Mouse (Mus musculus) T-cell, adult 2 months (primary cell): ENCODE measurements around the gene Iqschfp.

Source experiments
- DNase-seq: peaks from one replicate; pipeline ENCODE4 v3.0.0; 2022; ENCODE audit warnings: low spot score

Gene Iqschfp

DNA sequence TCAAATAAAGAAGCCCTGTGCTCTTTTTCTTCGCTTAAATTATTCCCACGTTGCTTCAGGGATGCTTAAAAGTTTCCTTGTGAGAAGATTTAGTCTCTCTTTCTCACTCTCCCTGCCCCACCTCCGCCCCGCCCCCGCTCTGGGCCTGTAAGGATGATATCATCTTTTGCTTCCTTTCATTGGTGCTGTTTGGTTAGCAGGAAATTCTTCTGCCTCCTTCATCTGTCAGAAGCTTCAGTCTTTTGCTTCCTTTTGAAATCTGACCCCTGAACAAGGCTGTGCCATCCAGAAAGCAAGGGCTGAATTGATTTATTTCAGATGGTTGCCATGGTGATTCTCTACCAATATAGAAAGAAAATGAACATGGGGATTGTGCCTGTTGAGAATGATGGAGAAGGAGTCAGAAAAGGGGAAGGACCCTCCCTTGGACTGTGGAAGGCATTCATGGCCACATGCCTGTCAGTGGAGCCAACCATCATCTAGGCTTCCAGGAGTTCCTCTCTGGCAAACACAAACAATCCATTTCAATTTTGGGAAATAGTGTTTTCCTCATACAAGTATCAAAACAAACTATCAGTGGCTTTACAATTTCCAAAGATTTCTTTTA, 62.5 kb downstream of the Iqschfp start:
- DNase-seq = no peak

DNA sequence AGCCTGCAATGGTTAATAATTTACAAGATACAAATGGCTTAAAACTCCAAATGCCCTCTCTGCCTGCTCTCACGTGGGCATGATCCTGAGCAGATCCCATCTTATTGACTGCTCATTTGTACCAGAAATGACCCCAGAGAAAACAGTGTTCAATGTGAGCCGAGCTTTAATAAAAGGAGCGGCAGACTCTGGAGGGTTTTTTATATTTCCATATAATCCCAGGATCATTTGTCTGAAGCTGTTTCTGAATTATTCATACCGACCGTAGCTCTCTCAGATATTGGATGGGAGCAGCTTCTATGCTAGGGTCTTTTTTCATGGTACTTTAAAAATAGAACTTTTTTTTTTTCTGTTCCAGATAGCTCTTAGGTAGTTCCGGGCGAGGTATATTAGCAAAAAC, 67.6 kb downstream of the Iqschfp start:
- DNase-seq = no peak

DNA sequence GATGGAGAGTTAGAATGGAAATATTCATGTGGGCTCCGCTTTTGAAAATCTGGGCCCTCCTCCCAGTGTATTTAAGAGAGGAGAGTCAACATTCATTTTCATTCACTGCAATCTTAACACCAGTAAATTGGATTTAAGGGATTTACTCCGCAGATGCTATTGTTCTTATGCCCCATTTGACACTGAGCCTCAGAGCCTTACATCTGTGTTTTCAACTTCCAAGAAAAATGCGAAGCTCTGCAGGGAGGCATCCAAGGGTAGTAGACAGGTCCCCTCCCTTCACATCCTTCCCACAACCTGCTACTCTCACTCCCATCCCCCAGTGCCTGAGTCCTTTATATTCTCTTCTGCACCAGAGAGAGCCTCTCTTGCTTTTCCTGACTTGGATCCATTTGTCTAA, 68.1 kb downstream of the Iqschfp start:
- DNase-seq = no peak

DNA sequence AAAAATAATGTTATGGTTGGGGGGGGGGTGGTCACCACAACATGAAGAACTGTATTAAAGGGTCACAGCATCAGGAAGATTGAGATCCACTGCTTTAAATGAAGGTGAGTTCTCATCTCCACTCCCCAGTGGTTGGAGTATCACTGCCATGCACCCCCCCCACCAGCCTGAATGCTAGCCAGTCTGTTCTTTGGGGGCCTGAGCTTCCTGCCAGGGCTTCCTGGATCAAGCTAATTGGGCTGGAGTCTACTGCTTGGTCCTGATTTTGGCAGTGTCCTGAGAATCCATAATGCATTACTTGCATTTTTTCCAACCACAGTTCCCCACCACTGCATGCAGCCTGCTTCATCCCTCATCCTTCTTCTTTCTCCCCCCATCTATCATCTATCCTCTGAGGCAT, 68.7 kb downstream of the Iqschfp start:
- DNase-seq = no peak

- no peak for DNase-seq
Measured at GRCm38 (mm10) chr3:67961934-67962639, 70.1 kb downstream of the Iqschfp start.

- DNase-seq = no peak
Measured at GRCm38 (mm10) chr3:67974340-67974998, 82.4 kb downstream of the Iqschfp start.

GRCm38 (mm10) chr3:67980006-67980405, 88.0 kb downstream of the Iqschfp start:
- DNase-seq = no peak

- no peak for DNase-seq
Measured at GRCm38 (mm10) chr3:67983329-67983728, 91.3 kb downstream of the Iqschfp start.

DNA sequence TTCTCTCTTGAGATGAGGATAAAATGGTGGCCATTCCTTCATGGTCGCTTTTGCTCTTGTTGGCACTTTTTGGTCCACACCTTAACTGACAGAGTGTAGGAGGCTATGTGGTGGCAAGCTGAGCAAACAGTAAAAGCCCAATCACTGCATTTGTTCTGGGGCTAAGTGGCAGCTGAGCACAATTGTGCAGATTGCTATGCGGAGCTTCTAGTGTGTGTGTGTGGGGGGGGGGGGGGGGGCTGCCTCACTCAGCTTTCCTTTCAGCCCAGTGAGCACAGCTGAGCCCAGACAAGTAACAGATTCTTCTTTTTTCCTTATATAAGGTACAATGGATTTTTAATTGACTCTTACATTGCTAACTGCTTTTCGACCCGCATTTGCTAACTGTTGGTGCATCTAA, 110.4 kb downstream of the Iqschfp start:
- no peak for DNase-seq

DNA sequence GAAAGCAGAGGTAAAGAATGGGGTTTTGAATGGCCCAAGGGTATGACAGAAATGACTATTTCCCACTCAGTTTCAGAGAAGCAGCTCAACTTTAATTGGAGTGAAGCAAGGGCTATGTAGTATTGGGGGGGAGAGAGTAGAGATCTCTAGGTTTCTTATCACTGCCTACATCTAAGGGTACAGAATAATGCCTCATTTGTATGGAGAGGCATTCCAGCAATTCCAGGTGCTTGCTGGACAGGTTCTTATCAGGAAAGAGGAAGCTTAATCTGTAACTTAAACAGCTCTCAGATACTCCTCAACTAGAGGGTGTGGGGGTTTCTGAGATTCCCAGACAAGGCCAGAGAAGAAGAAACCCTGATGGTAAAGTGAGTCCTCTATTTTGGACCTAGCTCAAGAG, 120.3 kb downstream of the Iqschfp start:
- no peak for DNase-seq

DNA sequence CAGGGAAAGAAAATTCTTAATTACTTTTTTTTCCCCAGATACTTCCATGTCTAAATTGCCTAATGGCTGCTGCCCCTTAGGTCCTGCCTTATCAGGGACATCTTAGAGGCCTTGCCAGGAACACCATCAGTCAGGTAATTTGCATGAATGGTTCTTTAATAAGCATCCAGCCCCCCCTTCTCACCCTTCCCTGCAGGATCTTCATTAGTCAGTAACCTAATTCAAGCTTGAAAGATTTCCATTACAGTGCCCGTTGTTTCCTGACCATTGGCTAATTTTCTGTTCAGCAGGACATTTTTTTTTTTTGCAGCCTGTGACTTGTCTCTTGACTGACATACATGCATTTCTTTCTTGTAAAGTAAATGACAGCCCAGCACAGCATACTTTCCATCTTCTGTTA, 123.8 kb downstream of the Iqschfp start:
- DNase-seq = no peak

DNA sequence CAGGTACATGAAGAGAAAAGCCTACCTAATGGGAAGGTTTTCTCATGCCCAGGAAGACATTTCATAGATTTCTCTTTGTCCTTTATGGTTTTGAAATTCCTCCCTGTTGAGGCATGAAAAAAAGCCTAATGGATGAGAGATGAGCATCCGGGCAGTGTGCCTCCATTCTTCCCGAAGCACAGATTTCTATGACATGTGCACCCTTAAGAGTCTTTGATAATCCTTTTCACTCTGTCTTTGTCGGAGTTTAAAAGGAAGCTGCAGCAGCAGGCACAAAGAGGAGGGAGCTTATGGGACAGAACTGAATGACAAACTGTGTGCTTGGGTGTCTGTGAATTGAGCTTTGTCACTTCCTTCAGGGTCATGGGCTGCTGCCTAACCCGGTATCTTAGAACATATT, 127.4 kb downstream of the Iqschfp start:
- DNase-seq = no peak

GRCm38 (mm10) chr3:68036097-68036496, 144.1 kb downstream of the Iqschfp start:
- no peak for DNase-seq

- no peak for DNase-seq
Measured at GRCm38 (mm10) chr3:68042951-68043350, 150.9 kb downstream of the Iqschfp start.

GRCm38 (mm10) chr3:68045475-68046416, 153.7 kb downstream of the Iqschfp start:
- DNase-seq = peak; percentile 6

- no peak for DNase-seq
Measured at GRCm38 (mm10) chr3:68053538-68053937, 161.5 kb downstream of the Iqschfp start.

DNA sequence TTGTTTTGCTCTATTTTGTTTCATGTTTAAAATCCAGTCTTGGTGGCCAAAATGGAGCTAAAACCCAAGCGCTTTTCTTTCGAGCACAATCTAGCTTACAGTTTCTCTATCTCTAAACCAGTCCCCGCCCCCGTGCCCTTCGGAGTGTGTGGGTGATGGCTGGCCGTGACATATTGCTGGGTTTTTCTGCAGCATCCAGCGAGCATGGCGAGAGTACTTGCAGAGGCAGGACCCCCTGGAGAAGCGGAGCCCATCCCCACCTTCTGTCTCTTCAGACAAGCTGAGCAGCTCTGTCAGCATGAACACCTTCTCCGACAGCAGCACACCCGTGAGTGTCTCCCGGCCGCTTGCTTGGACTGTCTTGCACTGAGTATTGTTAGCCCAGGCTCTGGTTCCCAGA, 163.0 kb downstream of the Iqschfp start:
- DNase-seq = no peak

DNA sequence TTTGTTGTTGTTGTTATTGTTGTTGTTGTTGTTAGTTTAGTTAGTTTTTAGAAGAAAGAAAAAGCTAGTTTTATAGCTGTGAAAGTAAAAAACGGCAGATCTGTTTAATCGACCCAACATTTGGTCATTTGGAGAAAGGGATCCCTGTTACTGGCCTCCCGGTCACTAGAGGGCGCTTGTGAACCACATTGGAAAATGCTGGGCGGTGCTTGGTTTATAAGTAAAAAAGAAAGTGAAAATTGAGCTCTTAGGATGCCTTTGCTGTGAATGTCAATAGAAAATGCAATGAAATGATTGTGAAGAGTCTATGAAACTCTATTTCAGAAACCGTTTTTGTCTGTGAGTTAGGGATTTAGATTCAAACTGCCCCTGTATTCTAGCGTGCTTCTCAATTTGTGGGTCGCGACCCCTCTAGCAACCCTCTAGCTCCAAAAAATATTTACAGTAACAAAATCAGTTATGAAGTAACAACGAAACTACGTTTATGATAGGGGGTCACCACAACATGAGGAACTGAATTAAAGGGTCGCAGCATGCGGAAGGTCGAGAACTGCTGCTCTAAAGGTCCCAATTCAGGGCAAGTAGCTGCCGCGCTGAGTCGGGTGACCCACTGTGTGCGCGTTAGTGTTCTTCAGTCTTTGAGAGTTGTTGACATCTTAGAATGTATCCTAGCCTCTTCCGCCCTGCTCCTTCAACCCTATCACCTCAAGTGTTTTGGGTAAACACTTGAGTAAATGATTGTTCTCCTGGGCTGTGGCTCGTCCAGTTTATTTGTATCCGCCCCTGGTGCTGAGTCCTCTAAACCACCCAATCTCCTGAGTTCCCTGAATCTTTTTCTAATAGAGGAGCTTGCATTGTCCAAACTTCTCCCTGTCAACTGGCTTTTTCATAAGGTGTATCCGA, 164.6 kb downstream of the Iqschfp start:
- DNase-seq = peak; percentile 47

DNA sequence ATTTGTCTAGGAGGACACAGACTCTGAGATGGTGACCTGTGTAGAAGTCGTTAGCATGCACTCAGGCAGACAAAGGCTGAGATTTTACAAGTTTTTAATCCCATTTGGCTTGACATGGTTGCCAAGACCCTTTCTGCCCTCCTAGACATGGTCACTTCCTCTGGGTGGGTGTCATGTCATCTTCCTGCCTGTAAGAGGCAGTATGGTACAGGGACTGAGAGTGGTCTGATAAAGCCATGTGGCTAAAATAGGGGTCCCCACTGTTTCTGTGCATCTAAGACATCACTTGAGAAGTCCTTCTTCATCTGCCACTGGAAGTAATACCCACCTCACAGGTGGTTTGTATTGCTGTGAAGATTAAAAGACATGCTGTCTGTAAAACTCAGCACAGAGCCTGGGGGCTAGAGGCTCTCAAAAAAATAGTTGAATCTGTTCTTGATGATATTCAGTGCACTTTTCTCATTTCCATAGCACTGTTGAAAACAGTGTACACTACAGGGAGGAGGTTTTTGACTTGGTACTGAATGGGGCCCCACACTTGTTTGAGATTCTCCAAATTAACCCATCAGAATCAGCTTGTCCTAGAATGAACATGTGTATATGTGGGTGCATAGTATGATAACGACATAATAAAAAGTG, 167.2 kb downstream of the Iqschfp start:
- no peak for DNase-seq

DNA sequence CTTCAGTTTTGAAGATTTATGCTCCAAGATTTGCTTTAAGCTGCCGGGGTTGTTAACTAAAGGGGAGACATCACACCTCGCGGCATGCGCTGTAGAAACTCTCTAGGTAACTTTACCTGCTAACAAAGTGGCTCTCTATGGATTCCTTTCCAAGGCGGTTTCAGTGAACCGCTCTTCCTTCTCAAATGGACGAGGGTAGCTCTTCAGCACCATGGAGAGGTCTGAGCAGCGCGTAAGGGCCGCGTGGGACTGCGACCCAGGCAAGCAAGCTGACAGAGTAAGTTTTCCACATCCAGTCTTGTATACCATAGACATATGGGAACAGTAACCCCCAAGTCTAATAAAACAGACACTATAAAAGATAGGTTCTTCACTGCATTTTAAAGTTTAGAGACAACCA, 172.7 kb downstream of the Iqschfp start, which contains the start of gene Schip1:
Gene Schip1, plus strand, starts transcription at position 72 of the 400 bp plus-strand sequence.
- no peak for DNase-seq
